Mouse (Mus musculus) spleen, postnatal 10 days (tissue): ENCODE results near the gene Gm6034.
"Not testable (repeated sequence)": the region's sequence is repeated elsewhere in the genome, so short reads cannot be mapped to it uniquely, and the experiment has no call there.

Source experiments
- DNase-seq, 2 experiments: peaks; one replicate each; pipeline ENCODE4 v3.0.0; 2021 to 2022; ENCODE audit warnings: low spot score in 2 of 2

Gm6034 gene

GRCm38 (mm10) chr17:36082519-36083232, 39.9 kb downstream of the Gm6034 start:
- DNase-seq: not testable (repeated sequence)

- DNase-seq: peak in 1 of 2 experiments; percentile 23
Measured at GRCm38 (mm10) chr17:36083266-36083869, 40.6 kb downstream of the Gm6034 start.

- peak in 1 of 2 experiments; percentile 34 for DNase-seq
Measured at GRCm38 (mm10) chr17:36083870-36084451, 41.2 kb downstream of the Gm6034 start.

GRCm38 (mm10) chr17:36085976-36086375, 43.2 kb downstream of the Gm6034 start:
- DNase-seq: not testable (repeated sequence)

GRCm38 (mm10) chr17:36091933-36092332, 49.2 kb downstream of the Gm6034 start:
- DNase-seq: not testable (repeated sequence)

GRCm38 (mm10) chr17:36092520-36092919, 49.8 kb downstream of the Gm6034 start:
- DNase-seq: not testable (repeated sequence)

GRCm38 (mm10) chr17:36093936-36094335, 51.2 kb downstream of the Gm6034 start:
- DNase-seq: no peak

GRCm38 (mm10) chr17:36099603-36100002, 56.8 kb downstream of the Gm6034 start:
- DNase-seq: not testable (repeated sequence)

- not testable (repeated sequence) for DNase-seq
Measured at GRCm38 (mm10) chr17:36102091-36102490, 59.3 kb downstream of the Gm6034 start.
